Mouse (Mus musculus) gastrocnemius, adult 8-10 months (tissue): ENCODE data around the gene Hsd17b3. TPM values are rescaled to one million over a fixed set of nuclear protein-coding genes. Genes with fewer than 3 reads are reported as not detected.

Source experiments
- DNase-seq, 2 experiments: peaks; one replicate each; pipeline ENCODE4 v3.0.0; 2022; ENCODE audit warnings: low spot score in 2 of 2
- total RNA-seq, 4 experiments: library from RNA; stranded (reverse); gene quantifications; 2 replicates each; pipeline ENCODE4 v1.2.4; 2022

Gene Hsd17b3
- total RNA-seq, 4 experiments from 2014 or later: not detected

DNA sequence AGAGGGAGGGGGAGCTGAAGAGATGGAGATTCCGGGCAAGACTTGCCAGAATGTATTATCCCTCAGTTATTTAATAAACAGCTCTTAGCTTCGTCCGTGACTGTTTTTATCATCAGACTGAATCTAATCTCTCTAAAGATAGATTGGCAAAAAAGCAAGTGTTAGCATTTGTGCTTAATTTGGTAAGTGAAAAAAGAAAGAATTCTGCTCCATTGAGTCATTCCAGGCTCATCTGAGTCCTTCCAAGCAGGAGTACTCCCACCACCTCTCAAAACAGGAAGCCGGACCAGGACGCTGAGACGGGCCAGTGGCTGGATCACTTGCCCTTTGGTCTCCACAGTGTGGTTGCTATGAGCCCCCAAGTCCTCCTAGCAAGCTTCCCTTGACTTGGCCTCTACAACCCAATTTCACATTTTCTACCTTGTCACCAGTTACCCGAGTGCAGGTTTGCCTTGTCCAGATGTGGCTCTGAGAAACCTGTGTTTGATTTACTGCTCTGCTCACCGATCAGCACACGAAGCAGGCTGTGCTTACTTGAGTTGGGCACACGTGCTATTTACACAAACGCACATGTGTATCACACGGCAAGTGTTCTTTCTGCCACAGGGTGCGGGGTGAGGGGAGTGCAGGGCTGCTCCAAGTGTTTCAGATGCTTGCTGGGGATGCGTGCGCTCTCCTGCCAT, 66.1 kb downstream of the Hsd17b3 start:
- no peak for DNase-seq

DNA sequence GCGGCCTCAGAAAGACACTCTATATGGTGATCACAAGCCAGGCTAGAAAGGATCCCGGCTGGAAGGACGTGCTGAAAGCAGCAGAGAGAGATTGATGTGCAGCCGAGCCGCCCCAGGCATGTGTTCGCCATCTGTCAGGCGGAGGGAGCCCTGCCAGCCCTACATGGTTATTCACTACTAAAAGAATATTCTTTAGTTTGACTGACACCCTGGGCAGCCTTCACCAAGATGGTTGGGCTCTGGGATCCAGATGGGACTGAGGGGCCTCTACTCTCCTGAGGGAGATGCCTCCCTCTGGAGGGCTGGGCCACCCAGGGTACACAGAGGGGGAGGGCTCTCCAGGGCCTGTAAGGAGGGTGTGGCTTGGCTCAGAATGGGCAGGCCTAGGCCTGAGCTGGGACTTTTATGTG, 68.1 kb downstream of the Hsd17b3 start:
- DNase-seq: no peak

DNA sequence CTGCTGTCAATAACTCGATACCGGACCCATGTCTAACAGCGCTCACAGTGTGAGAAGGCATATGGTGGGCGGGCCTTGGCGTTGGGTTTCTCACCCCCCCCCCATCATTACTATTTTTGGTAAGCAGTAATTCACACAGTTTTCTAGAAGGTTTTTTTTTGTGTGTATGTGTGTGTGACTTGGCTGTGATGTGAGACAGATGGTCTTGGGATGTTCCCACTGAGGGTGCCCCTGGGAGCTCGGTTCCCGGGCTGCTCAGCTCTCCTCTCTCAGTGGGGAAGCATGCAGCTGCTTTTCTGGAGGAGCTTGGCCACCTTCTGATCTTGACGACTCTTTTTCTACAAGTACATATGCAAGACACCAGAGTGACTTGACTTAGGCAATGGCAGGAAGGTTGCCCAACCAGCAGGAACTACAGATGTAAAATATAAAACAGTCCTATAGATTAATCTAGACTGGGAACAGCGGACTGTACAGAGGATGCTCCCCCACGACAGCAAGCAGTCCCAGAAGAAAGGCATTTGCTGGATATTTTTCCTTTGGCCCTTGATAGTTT, 70.4 kb downstream of the Hsd17b3 start:
- DNase-seq: no peak

DNA sequence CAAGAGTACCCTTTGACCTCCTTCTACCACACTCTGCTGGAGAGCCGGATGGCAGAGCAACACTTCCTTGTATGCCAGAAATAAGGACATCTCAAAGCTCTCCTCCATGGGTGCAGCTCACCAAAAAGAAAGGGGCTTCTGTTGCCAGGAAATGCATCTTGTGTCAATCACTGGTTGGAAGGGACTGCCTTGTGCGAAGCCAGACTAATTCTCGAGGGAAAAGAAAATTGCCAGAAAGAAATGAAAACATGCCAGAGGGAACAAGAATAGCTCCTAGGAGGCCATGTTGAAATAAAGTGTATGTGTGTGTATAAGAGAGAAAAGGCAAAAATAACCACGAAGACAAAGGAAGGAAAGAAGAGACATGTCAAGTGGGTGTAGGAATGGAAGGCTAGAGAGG, 73.0 kb downstream of the Hsd17b3 start:
- no peak for DNase-seq

DNA sequence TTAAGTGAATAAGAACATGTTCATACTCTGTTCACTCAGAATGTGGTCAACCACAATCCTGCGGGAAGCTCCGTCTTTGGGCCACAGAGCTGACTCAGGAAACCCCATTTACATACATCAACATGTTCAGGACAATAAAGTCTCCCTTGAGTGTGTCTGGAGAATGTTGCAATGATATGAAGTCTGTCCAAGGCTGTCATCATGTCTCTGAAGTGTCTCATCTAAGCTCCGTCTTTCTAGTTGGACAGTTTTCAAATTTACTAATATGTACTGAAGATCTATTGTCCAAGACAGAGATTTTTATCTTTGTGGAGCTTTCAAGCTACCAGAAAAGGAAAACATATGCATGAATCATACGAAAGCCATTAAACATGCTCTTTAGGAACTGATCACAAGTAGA, 77.9 kb downstream of the Hsd17b3 start:
- no peak for DNase-seq

Other genes with a start within 250 kb of the Hsd17b3 start
- gene Slc35d2, start 40.1 kb upstream of the Hsd17b3 start, total RNA-seq: 1 to 10 TPM in 1 of 4 experiments, under 1 TPM in 3; 0.32 to 1.2 (median 0.69) TPM
- 10 to 100 TPM; 22.1 to 37.1 (median 31.9) TPM for gene Zfp367, start 64.0 kb upstream of the Hsd17b3 start, total RNA-seq
- gene Habp4, start 72.6 kb upstream of the Hsd17b3 start, total RNA-seq: 10 to 100 TPM; 24.1 to 26.5 (median 25.0) TPM
- gene Cdc14b, start 186.1 kb upstream of the Hsd17b3 start, total RNA-seq: 1 to 10 TPM; 6.7 to 9.1 (median 7.8) TPM
- 10 to 100 TPM; 49.4 to 59.4 (median 50.8) TPM for gene Aaed1, start 223.5 kb upstream of the Hsd17b3 start, total RNA-seq